Mouse (Mus musculus): ENCODE measurements at regions not wholly inside any gene's neighbourhood (a gene's known extent, or its start where the extent isn't known, plus 50 kb on each side); places are given as distances from the start of the nearest gene placed in this dataset.

- WGBS (ENCODE audit: insufficient replicate concordance), result 92% methylated on average over 5 of the region's 5 CpGs
- H3K36me3 ChIP-seq (ENCODE audit: control insufficient read depth, insufficient read depth, low read length), result no peaks in the 10 kb centered on the region
- peaks cover 7% of the 10 kb centered on the region for H3K4me1 ChIP-seq (ENCODE audit: control insufficient read depth, insufficient read depth, low read length)
- ATAC-seq (replicated peaks; ENCODE audit: insufficient number of reproducible peaks, low FRiP score, low TSS enrichment), result no peak
- H3K9ac ChIP-seq (ENCODE audit: low read depth, low read length), result no peak overlapping the region
- peaks cover 5% of the 10 kb centered on the region for H3K9me3 ChIP-seq (replicated peaks; ENCODE audit: control insufficient read depth, low read length)
- no peak overlapping the region for H3K27ac ChIP-seq (ENCODE audit: low read depth, low read length)
- no peak overlapping the region for H3K4me3 ChIP-seq (ENCODE audit: low read depth, low read length)
- H3K4me2 ChIP-seq, result no peak overlapping the region
- peaks cover 6% of the 10 kb centered on the region; the same call in 1 of the 2 replicates for H3K27me3 ChIP-seq (ENCODE audit: control insufficient read depth, insufficient read depth, low read length)
Observed at GRCm38 (mm10) chr2:173344221-173344620, 67.9 kb upstream of the Pmepa1 start.

- H3K27ac ChIP-seq (ENCODE audit: low read depth, low read length), result no peak overlapping the region
- peaks cover 3% of the 10 kb centered on the region; the same call in 1 of the 2 replicates for H3K27me3 ChIP-seq (ENCODE audit: control insufficient read depth, insufficient read depth, low read length)
- H3K9ac ChIP-seq (ENCODE audit: low read depth, low read length), result no peak overlapping the region
- no peak overlapping the region for H3K4me2 ChIP-seq
- WGBS (ENCODE audit: insufficient replicate concordance), result 55% methylated on average over 11 of the region's 11 CpGs
- ATAC-seq (replicated peaks; ENCODE audit: insufficient number of reproducible peaks, low FRiP score, low TSS enrichment), result no peak
- H3K4me1 ChIP-seq (ENCODE audit: control insufficient read depth, insufficient read depth, low read length), result peaks cover 10% of the 10 kb centered on the region
- no peak overlapping the region for H3K4me3 ChIP-seq (ENCODE audit: low read depth, low read length)
- H3K36me3 ChIP-seq (ENCODE audit: control insufficient read depth, insufficient read depth, low read length), result no peaks in the 10 kb centered on the region
- peaks cover 5% of the 10 kb centered on the region for H3K9me3 ChIP-seq (replicated peaks; ENCODE audit: control insufficient read depth, low read length)
Observed at GRCm38 (mm10) chr2:173347341-173347740, 71.0 kb upstream of the Pmepa1 start.

GRCm38 (mm10) chr2:173348757-173349156 is 72.4 kb upstream of the Pmepa1 start:
- ATAC-seq (replicated peaks; ENCODE audit: insufficient number of reproducible peaks, low FRiP score, low TSS enrichment), result no peak
- WGBS (ENCODE audit: insufficient replicate concordance), result 79% methylated on average over 3 of the region's 3 CpGs
- peaks cover 5% of the 10 kb centered on the region for H3K9me3 ChIP-seq (replicated peaks; ENCODE audit: control insufficient read depth, low read length)

GRCm38 (mm10) chr2:173349510-173349909 is 73.2 kb upstream of the Pmepa1 start:
- H3K9ac ChIP-seq (ENCODE audit: low read depth, low read length), result no peak overlapping the region
- WGBS (ENCODE audit: insufficient replicate concordance), result 62% methylated on average over 9 of the region's 9 CpGs
- no peaks in the 10 kb centered on the region for H3K27me3 ChIP-seq (ENCODE audit: control insufficient read depth, insufficient read depth, low read length)
- no peak for ATAC-seq (replicated peaks; ENCODE audit: insufficient number of reproducible peaks, low FRiP score, low TSS enrichment)
- peaks cover under 1% of the 10 kb centered on the region; the same call in 1 of the 2 replicates for H3K9me3 ChIP-seq (replicated peaks; ENCODE audit: control insufficient read depth, low read length)
- no peak overlapping the region for H3K27ac ChIP-seq (ENCODE audit: low read depth, low read length)
- no peak overlapping the region for H3K4me3 ChIP-seq (ENCODE audit: low read depth, low read length)
- H3K36me3 ChIP-seq (ENCODE audit: control insufficient read depth, insufficient read depth, low read length), result no peaks in the 10 kb centered on the region
- no peak overlapping the region for H3K4me2 ChIP-seq
- peaks cover 16% of the 10 kb centered on the region for H3K4me1 ChIP-seq (ENCODE audit: control insufficient read depth, insufficient read depth, low read length)

More at GRCm38 (mm10) chr2:173348757-173349156, 72.4 kb upstream of the Pmepa1 start:
- H3K27ac ChIP-seq (ENCODE audit: low read depth, low read length), result no peak overlapping the region
- no peaks in the 10 kb centered on the region for H3K36me3 ChIP-seq (ENCODE audit: control insufficient read depth, insufficient read depth, low read length)
- H3K27me3 ChIP-seq (ENCODE audit: control insufficient read depth, insufficient read depth, low read length), result peaks cover 3% of the 10 kb centered on the region; the same call in 1 of the 2 replicates
- no peak overlapping the region for H3K9ac ChIP-seq (ENCODE audit: low read depth, low read length)
- H3K4me1 ChIP-seq (ENCODE audit: control insufficient read depth, insufficient read depth, low read length), result peaks cover 16% of the 10 kb centered on the region
- H3K4me2 ChIP-seq, result no peak overlapping the region
- H3K4me3 ChIP-seq (ENCODE audit: low read depth, low read length), result no peak overlapping the region

- Histone ChIP-seq H3K9ac (ENCODE audit: low read depth, low read length) (no peak overlapping the region), H3K9me3 (replicated peaks; ENCODE audit: control insufficient read depth, low read length) (no peaks in the 10 kb centered on the region), H3K4me1 (ENCODE audit: control insufficient read depth, insufficient read depth, low read length) (peaks cover 16% of the 10 kb centered on the region), H3K4me3 (ENCODE audit: low read depth, low read length) (no peak overlapping the region), H3K4me2 (no peak overlapping the region), H3K36me3 (ENCODE audit: control insufficient read depth, insufficient read depth, low read length) (no peaks in the 10 kb centered on the region), H3K27me3 (ENCODE audit: control insufficient read depth, insufficient read depth, low read length) (no peaks in the 10 kb centered on the region), H3K27ac (ENCODE audit: low read depth, low read length) (no peak overlapping the region)
- ATAC-seq (replicated peaks; ENCODE audit: insufficient number of reproducible peaks, low FRiP score, low TSS enrichment), result no peak
- WGBS (ENCODE audit: insufficient replicate concordance), result 77% methylated on average over 4 of the region's 4 CpGs
Observed at GRCm38 (mm10) chr2:173349910-173350309, 73.6 kb upstream of the Pmepa1 start.

- 80% methylated on average over 3 of the region's 3 CpGs for WGBS (ENCODE audit: insufficient replicate concordance)
Observed at GRCm38 (mm10) chr2:173350405-173350804, 74.1 kb upstream of the Pmepa1 start.

GRCm38 (mm10) chr2:173350831-173351230 is 74.5 kb upstream of the Pmepa1 start:
- no peak for ATAC-seq (replicated peaks; ENCODE audit: insufficient number of reproducible peaks, low FRiP score, low TSS enrichment)
- Histone ChIP-seq H3K27me3 (ENCODE audit: control insufficient read depth, insufficient read depth, low read length) (no peaks in the 10 kb centered on the region), H3K4me2 (no peak overlapping the region), H3K4me3 (ENCODE audit: low read depth, low read length) (no peak overlapping the region), H3K4me1 (ENCODE audit: control insufficient read depth, insufficient read depth, low read length) (peaks cover 16% of the 10 kb centered on the region), H3K36me3 (ENCODE audit: control insufficient read depth, insufficient read depth, low read length) (no peaks in the 10 kb centered on the region), H3K9me3 (replicated peaks; ENCODE audit: control insufficient read depth, low read length) (no peaks in the 10 kb centered on the region), H3K27ac (ENCODE audit: low read depth, low read length) (no peak overlapping the region), H3K9ac (ENCODE audit: low read depth, low read length) (no peak overlapping the region)
- 60% methylated on average over 3 of the region's 3 CpGs for WGBS (ENCODE audit: insufficient replicate concordance)

More at GRCm38 (mm10) chr2:173350405-173350804, 74.1 kb upstream of the Pmepa1 start:
- Histone ChIP-seq H3K4me2 (no peak overlapping the region), H3K9ac (ENCODE audit: low read depth, low read length) (no peak overlapping the region), H3K4me1 (ENCODE audit: control insufficient read depth, insufficient read depth, low read length) (peaks cover 16% of the 10 kb centered on the region), H3K27me3 (ENCODE audit: control insufficient read depth, insufficient read depth, low read length) (no peaks in the 10 kb centered on the region), H3K4me3 (ENCODE audit: low read depth, low read length) (no peak overlapping the region), H3K27ac (ENCODE audit: low read depth, low read length) (no peak overlapping the region), H3K9me3 (replicated peaks; ENCODE audit: control insufficient read depth, low read length) (no peaks in the 10 kb centered on the region), H3K36me3 (ENCODE audit: control insufficient read depth, insufficient read depth, low read length) (no peaks in the 10 kb centered on the region)
- ATAC-seq (replicated peaks; ENCODE audit: insufficient number of reproducible peaks, low FRiP score, low TSS enrichment), result no peak

GRCm38 (mm10) chr2:173351831-173352755 is 75.8 kb upstream of the Pmepa1 start:
- Histone ChIP-seq H3K27me3 (ENCODE audit: control insufficient read depth, insufficient read depth, low read length) (no peaks in the 10 kb centered on the region), H3K9ac (ENCODE audit: low read depth, low read length) (0 out of 2 replicates have a peak overlapping the region, but pooled peaks have one; percentile 22), H3K9me3 (replicated peaks; ENCODE audit: control insufficient read depth, low read length) (no peaks in the 10 kb centered on the region), H3K4me2 (peak overlapping the region; percentile 8; the same call in 1 of the 2 replicates), H3K4me1 (ENCODE audit: control insufficient read depth, insufficient read depth, low read length) (peaks cover 16% of the 10 kb centered on the region), H3K36me3 (ENCODE audit: control insufficient read depth, insufficient read depth, low read length) (no peaks in the 10 kb centered on the region), H3K27ac (ENCODE audit: low read depth, low read length) (peak overlapping the region; percentile 68), H3K4me3 (ENCODE audit: low read depth, low read length) (no peak overlapping the region)
- ATAC-seq (replicated peaks; ENCODE audit: insufficient number of reproducible peaks, low FRiP score, low TSS enrichment), result no peak
- 42% methylated on average over 18 of the region's 18 CpGs for WGBS (ENCODE audit: insufficient replicate concordance)
